Mouse (Mus musculus) Patski (cell line): ENCODE data around the gene Chadl. TPM values are rescaled to one million over a fixed set of nuclear protein-coding genes. Genes with fewer than 3 reads are reported as not detected.

Experiments used
- ATAC-seq: fragments of 100-300 bp; one replicate; pipeline ENCODE4 v1.8.0; 2021
- CTCF ChIA-PET: fragments of 350-600 bp; sonication (Branson Sonifier 250); formaldehyde crosslinking; loops from one replicate; lab custom pipeline; 2022; ENCODE audit warnings: inconsistent platforms; lab: Charles Lee
- POLR2A ChIA-PET: fragments of 350-600 bp; sonication (Branson Sonifier 250); formaldehyde crosslinking; loops from one replicate; lab custom pipeline; 2022; ENCODE audit warnings: antibody characterized with exemption, inconsistent platforms; lab: Charles Lee
- DNase-seq: peaks from one replicate; pipeline ENCODE4 v3.0.0-alpha.2; 2011; ENCODE audit warnings: low read depth, low spot score
- H3K27me3 ChIP-seq: fragments of 371-371 bp; one replicate; pipeline ENCODE4 v1.5.1; 2021
- CTCF ChIP-seq: fragments of 100-300 bp; IDR thresholded peaks from one replicate; pipeline ENCODE4 v1.5.1; 2021
- in situ Hi-C: fragments of 300-500 bp; cut with MboI; formaldehyde crosslinking; loops from 3 replicates; pipeline ENCODE4 v1.11.1; 2018; ENCODE audit warnings: low pct_unique_long_range_greater_than_20kb, mixed read lengths
- polyA plus RNA-seq: library from polyadenylated mRNA; unstranded; gene quantifications from one replicate; pipeline ENCODE4 v1.2.3, GENCODE M21; 2021

Chadl gene
- polyA plus RNA-seq, 1 experiment from 2014 or later, result 9.1 TPM

GRCm38 (mm10) chr15:81700601-81701000, 3.5 kb upstream of the Chadl start:
- H3K27me3 ChIP-seq, result no peaks in the 10 kb centered on the region
- POLR2A ChIA-PET, result interaction anchor here (0.6 kb wide), 1 partner anchor 21 kb away, joined by 3 read pairs; no protein-coding TSS in a partner anchor
- CTCF ChIA-PET, result no interaction called here
- DNase-seq, result no peak
- no peak for TF ChIP-seq CTCF
- in situ Hi-C loops, result no loop called here
- ATAC-seq, result no peak

- no peaks in the 10 kb centered on the region for H3K27me3 ChIP-seq
- in situ Hi-C loops, result no loop called here
- POLR2A ChIA-PET, result interaction anchor here (0.6 kb wide), 1 partner anchor 21 kb away, joined by 3 read pairs; no protein-coding TSS in a partner anchor
- CTCF ChIA-PET, result interaction anchor here (1.7 kb wide), 1 partner anchor 10 kb away, joined by 7 read pairs; no protein-coding TSS in a partner anchor
- DNase-seq, result no peak
- ATAC-seq, result no peak
- no peak for TF ChIP-seq CTCF
These were observed 3.1 kb upstream of the Chadl start for GRCm38 (mm10) chr15:81700161-81700560.

GRCm38 (mm10) chr15:81698532-81698931, 1.4 kb upstream of the Chadl start:
- in situ Hi-C loops, result no loop called here
- ATAC-seq, result no peak
- POLR2A ChIA-PET, result no interaction called here
- CTCF ChIA-PET, result interaction anchor here (0.8 to 1.7 kb wide), 4 partner anchors 12 to 132 kb away, joined by 3 to 7 read pairs (median 4); no protein-coding TSS in a partner anchor
- no peak for TF ChIP-seq CTCF
- DNase-seq, result no peak
- no peaks in the 10 kb centered on the region for H3K27me3 ChIP-seq

- in situ Hi-C loops, result no loop called here
- no peaks in the 10 kb centered on the region for H3K27me3 ChIP-seq
- CTCF ChIA-PET, result interaction anchor here (0.8 to 1.4 kb wide), 3 partner anchors 14 to 133 kb away, joined by 3 to 4 read pairs (median 3); no protein-coding TSS in a partner anchor
- ATAC-seq, result no peak
- TF ChIP-seq CTCF, result no peak
- POLR2A ChIA-PET, result no interaction called here
- no peak for DNase-seq
These were observed 760 bp upstream of the Chadl start for GRCm38 (mm10) chr15:81697847-81698246.

GRCm38 (mm10) chr15:81694891-81695290, 2.2 kb downstream of the Chadl start:
- H3K27me3 ChIP-seq, result no peaks in the 10 kb centered on the region
- TF ChIP-seq CTCF, result no peak
- in situ Hi-C loops, result no loop called here
- POLR2A ChIA-PET, result interaction anchor here (0.6 kb wide), 1 partner anchor 293 kb away, joined by 3 read pairs; no protein-coding TSS in a partner anchor
- DNase-seq, result no peak
- CTCF ChIA-PET, result interaction anchor here (0.9 to 1.7 kb wide), 3 partner anchors 15 to 245 kb away, joined by 3 to 5 read pairs (median 3); no protein-coding TSS in a partner anchor
- no peak for ATAC-seq

- in situ Hi-C loops, result no loop called here
- DNase-seq (peak; percentile 43), ATAC-seq (peak; percentile 74)
- CTCF ChIA-PET, result interaction anchor here (0.9 to 1.7 kb wide), 7 partner anchors 9 to 246 kb away, joined by 3 to 5 read pairs (median 4); no protein-coding TSS in a partner anchor
- no peaks in the 10 kb centered on the region for H3K27me3 ChIP-seq
- TF ChIP-seq CTCF, result no peak
- POLR2A ChIA-PET, result interaction anchor here (0.6 kb wide), 2 partner anchors 284 to 294 kb away, joined by 3 read pairs; no protein-coding TSS in a partner anchor
These were observed 2.9 kb downstream of the Chadl start for GRCm38 (mm10) chr15:81693967-81694881.

- TF ChIP-seq CTCF, result no peak
- in situ Hi-C loops, result no loop called here
- CTCF ChIA-PET, result interaction anchor here (1.0 to 1.7 kb wide), 7 partner anchors 10 to 245 kb away, joined by 3 to 5 read pairs (median 4); no protein-coding TSS in a partner anchor
- DNase-seq (no peak), ATAC-seq (no peak)
- POLR2A ChIA-PET, result interaction anchor here (0.6 kb wide), 1 partner anchor 283 kb away, joined by 3 read pairs; no protein-coding TSS in a partner anchor
- H3K27me3 ChIP-seq, result no peaks in the 10 kb centered on the region
These were observed 3.6 kb downstream of the Chadl start for GRCm38 (mm10) chr15:81693366-81693966.

GRCm38 (mm10) chr15:81680301-81680805, 16.7 kb downstream of the Chadl start:
- no peak for ATAC-seq
- no peak for TF ChIP-seq CTCF
- ChIA-PET CTCF (interaction anchor here (1.1 kb wide), 1 partner anchor 8 kb away, joined by 3 read pairs; no protein-coding TSS in a partner anchor), POLR2A (no interaction called here)
- DNase-seq, result no peak
- no peaks in the 10 kb centered on the region for H3K27me3 ChIP-seq
- in situ Hi-C loops, result no loop called here

- POLR2A ChIA-PET, result no interaction called here
- CTCF ChIA-PET, result interaction anchor here (1.9 kb wide), 1 partner anchor 13 kb away, joined by 5 read pairs; no protein-coding TSS in a partner anchor
- H3K27me3 ChIP-seq, result no peaks in the 10 kb centered on the region
- DNase-seq (no peak), ATAC-seq (no peak)
- in situ Hi-C loops, result loop anchor here (10.0 kb wide), 1 partner anchor 232 kb away; no protein-coding TSS in a partner anchor
- no peak for TF ChIP-seq CTCF
These were observed 20.4 kb downstream of the Chadl start for GRCm38 (mm10) chr15:81676637-81677036.

- no peak for ATAC-seq
These were observed 26.9 kb downstream of the Chadl start for GRCm38 (mm10) chr15:81670231-81670640.

More at GRCm38 (mm10) chr15:81670231-81670640, 26.9 kb downstream of the Chadl start:
- POLR2A ChIA-PET, result interaction anchor here (0.7 kb wide), 1 partner anchor 535 kb away, joined by 4 read pairs; no protein-coding TSS in a partner anchor
- no peak for TF ChIP-seq CTCF
- no peaks in the 10 kb centered on the region for H3K27me3 ChIP-seq
- in situ Hi-C loops, result loop anchor here (10.0 kb wide), 1 partner anchor 225 kb away; no protein-coding TSS in a partner anchor
- DNase-seq, result no peak
- CTCF ChIA-PET, result interaction anchor here (1.6 kb wide), 1 partner anchor 24 kb away, joined by 5 read pairs; no protein-coding TSS in a partner anchor
